ENCODE assay signal across 32 mouse cellular contexts in genomic region chr2:121707461-121707860, GRCm38 (mm10).
"Had no signal": no experiment of that assay in that cellular context is flagged by ENCODE, and none has a peak within 500 bp of the region (broad histone marks: within the 10 kb centered on the region; RNA-seq: fewer than 3 reads in every experiment).

No protein-coding gene starts in this region.

- DNase-seq: left cerebral cortex, postnatal 4 days; liver; liver, embryonic 13.5 days; liver, postnatal 0 days; lung, adult 18-20 months; lung, adult 2 months; lung, embryonic 14.5 days; lung, postnatal 10 days; lung, postnatal 14 days; lung, postnatal 36 days; lung, postnatal 4 days; midbrain, embryonic 14.5 days had no signal

- H3K4me2 ChIP-seq: limb, embryonic 12.5 days; limb, embryonic 13.5 days; limb, embryonic 15.5 days; liver, embryonic 11.5 days; liver, embryonic 12.5 days; liver, embryonic 13.5 days; liver, embryonic 15.5 days; lung, embryonic 14.5 days; lung, embryonic 15.5 days; midbrain, embryonic 12.5 days; midbrain, embryonic 13.5 days; midbrain, embryonic 15.5 days; neural tube, embryonic 12.5 days; neural tube, embryonic 13.5 days had no signal

- H3K36me3 ChIP-seq: limb, embryonic 10.5 days; limb, embryonic 12.5 days; limb, embryonic 13.5 days; limb, embryonic 15.5 days; liver, embryonic 12.5 days; liver, embryonic 13.5 days; liver, embryonic 15.5 days; lung, embryonic 15.5 days; midbrain, embryonic 10.5 days; midbrain, embryonic 12.5 days; midbrain, embryonic 13.5 days; midbrain, embryonic 15.5 days; neural tube, embryonic 12.5 days; neural tube, embryonic 13.5 days had no signal

- H3K4me3 ChIP-seq: limb, embryonic 10.5 days; limb, embryonic 12.5 days; limb, embryonic 13.5 days; limb, embryonic 15.5 days; liver, embryonic 12.5 days; liver, embryonic 13.5 days; liver, embryonic 15.5 days; lung, embryonic 15.5 days; megakaryocyte, embryonic 14.5 days; midbrain, embryonic 10.5 days; midbrain, embryonic 12.5 days; midbrain, embryonic 13.5 days; midbrain, embryonic 15.5 days; myocyte; neural tube, embryonic 12.5 days; neural tube, embryonic 13.5 days had no signal

- H3K27me3 ChIP-seq: limb, embryonic 12.5 days; limb, embryonic 13.5 days; limb, embryonic 15.5 days; liver, embryonic 12.5 days; liver, embryonic 13.5 days; liver, embryonic 15.5 days; lung, embryonic 15.5 days; midbrain, embryonic 12.5 days; midbrain, embryonic 13.5 days; midbrain, embryonic 15.5 days; neural tube, embryonic 12.5 days; neural tube, embryonic 13.5 days had no signal

- H3K9ac ChIP-seq: limb, embryonic 12.5 days; limb, embryonic 13.5 days; limb, embryonic 15.5 days; liver, embryonic 12.5 days; liver, embryonic 13.5 days; liver, embryonic 14.5 days; liver, embryonic 15.5 days; liver, postnatal 0 days; lung, embryonic 14.5 days; lung, embryonic 15.5 days; midbrain, embryonic 12.5 days; midbrain, embryonic 13.5 days; midbrain, embryonic 15.5 days; neural tube, embryonic 12.5 days; neural tube, embryonic 13.5 days had no signal

- H3K9me3 ChIP-seq: limb, embryonic 10.5 days; limb, embryonic 12.5 days; limb, embryonic 13.5 days; limb, embryonic 15.5 days; liver, embryonic 12.5 days; liver, embryonic 13.5 days; liver, embryonic 15.5 days; lung, embryonic 15.5 days; megakaryocyte, embryonic 14.5 days; midbrain, embryonic 10.5 days; midbrain, embryonic 12.5 days; midbrain, embryonic 13.5 days; midbrain, embryonic 15.5 days; neural tube, embryonic 12.5 days; neural tube, embryonic 13.5 days had no signal

- H3K27ac ChIP-seq: limb, embryonic 10.5 days; limb, embryonic 12.5 days; limb, embryonic 13.5 days; limb, embryonic 15.5 days; liver, embryonic 12.5 days; liver, embryonic 13.5 days; liver, embryonic 14.5 days; liver, embryonic 15.5 days; lung, embryonic 15.5 days; macrophage; midbrain, embryonic 10.5 days; midbrain, embryonic 12.5 days; midbrain, embryonic 13.5 days; midbrain, embryonic 15.5 days; neural tube, embryonic 12.5 days; neural tube, embryonic 13.5 days had no signal

- ATAC-seq: liver, embryonic 12.5 days; liver, postnatal 0 days; lung, postnatal 0 days; midbrain, embryonic 13.5 days; midbrain, embryonic 15.5 days; midbrain, embryonic 16.5 days had no signal

- H3K4me1 ChIP-seq: limb, embryonic 10.5 days; limb, embryonic 12.5 days; limb, embryonic 13.5 days; limb, embryonic 15.5 days; megakaryocyte, embryonic 14.5 days had no signal
